Mouse (Mus musculus): Measurements from ENCODE around the gene Spata48. TPM values are rescaled to one million over a fixed set of nuclear protein-coding genes. Genes with fewer than 3 reads are reported as not detected.
A peak's percentile ranks its signal among the peaks of the same experiment; 100 is the strongest.

Spata48 gene
- total and polyA plus RNA-seq, 3 experiments, result 0.15 to 1.1 TPM; not detected in 1

GRCm38 (mm10) chr11:11545948-11546347 lies 84.1 kb downstream of the Spata48 start:
- Histone ChIP-seq H3K27ac (ENCODE audit: control insufficient read depth, low read depth, low read length) (no peak overlapping the region), H3K4me1 (ENCODE audit: control insufficient read depth in 1 of 2, insufficient read depth in 2 of 2, low read length in 2 of 2) (peaks cover 5 to 14% of the 10 kb centered on the region in 2 experiments), H3K9ac (ENCODE audit: control insufficient read depth, low read depth, low read length, poor library complexity, severe bottlenecking) (no peak overlapping the region), H3K27me3 (ENCODE audit: control insufficient read depth in 1 of 2, insufficient read depth in 2 of 2, low read length in 2 of 2) (no peaks in the 10 kb centered on the region), H3K9me3 (replicated peaks; ENCODE audit: insufficient read depth, low read length) (no peaks in the 10 kb centered on the region), H3K79me2 (ENCODE audit: control insufficient read depth, insufficient read depth, low read length, poor library complexity) (no peaks in the 10 kb centered on the region), H3K36me3 (ENCODE audit: control insufficient read depth in 1 of 2, insufficient read depth in 2 of 2, low read length in 2 of 2) (peaks cover 0 to 13% of the 10 kb centered on the region in 2 experiments; a peak in 2 of 4 replicates), H3K4me3 (ENCODE audit: control insufficient read depth in 1 of 2, insufficient read depth in 1 of 2, low read depth in 2 of 2, low read length in 2 of 2) (no peak overlapping the region)
- no peak for DNase-seq (ENCODE audit: low read depth, low spot score)
- TF ChIP-seq POLR2A (IDR thresholded peaks at IDR 0.05; ENCODE audit: control insufficient read depth in 1 of 2, insufficient read depth in 1 of 2, low read depth in 1 of 2, low read length in 2 of 2, poor library complexity in 1 of 2) (no peak), GATA1 (IDR thresholded peaks at IDR 0.05; ENCODE audit: low read depth, low read length) (0 out of 2 replicates have a peak, but pooled peaks have one; percentile 17), SIN3A (IDR thresholded peaks at IDR 0.05; ENCODE audit: low read length) (no peak)

DNA sequence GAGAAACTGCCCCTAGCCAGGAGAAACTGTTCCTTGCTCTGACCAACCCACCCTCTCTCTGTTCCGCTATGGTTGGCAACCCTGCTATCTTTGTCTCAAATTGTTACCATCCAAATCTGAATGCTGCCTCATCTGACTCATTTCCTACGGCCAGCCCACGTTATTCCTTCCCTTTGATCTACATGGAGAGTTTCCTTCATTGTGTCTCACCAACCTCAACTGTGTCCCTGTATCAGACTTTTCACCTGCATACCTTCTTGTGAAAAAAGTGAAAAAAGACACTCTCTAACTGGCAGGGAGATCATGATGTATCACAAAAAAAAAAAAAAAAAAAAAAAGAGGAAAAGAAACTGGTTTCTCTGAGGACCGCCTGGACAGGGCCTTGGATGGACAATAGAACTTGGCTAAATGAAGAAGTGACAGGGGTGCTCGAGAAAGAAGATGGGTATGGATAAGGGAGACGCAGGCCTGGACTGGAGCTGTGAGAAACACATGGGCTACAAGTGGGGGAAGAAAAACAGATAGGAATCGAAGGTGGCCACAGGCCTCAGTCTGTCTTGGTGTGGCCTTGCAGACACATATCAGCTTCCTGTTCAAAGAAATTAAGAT lies 85.1 kb downstream of the Spata48 start:
- Histone ChIP-seq H3K79me2 (ENCODE audit: control insufficient read depth, insufficient read depth, low read length, poor library complexity) (no peaks in the 10 kb centered on the region), H3K4me3 (ENCODE audit: control insufficient read depth in 1 of 2, insufficient read depth in 1 of 2, low read depth in 2 of 2, low read length in 2 of 2) (no peak overlapping the region), H3K27ac (ENCODE audit: control insufficient read depth, low read depth, low read length) (no peak overlapping the region), H3K9ac (ENCODE audit: control insufficient read depth, low read depth, low read length, poor library complexity, severe bottlenecking) (no peak overlapping the region), H3K9me3 (replicated peaks; ENCODE audit: insufficient read depth, low read length) (no peaks in the 10 kb centered on the region), H3K36me3 (ENCODE audit: control insufficient read depth in 1 of 2, insufficient read depth in 2 of 2, low read length in 2 of 2) (peaks cover 0 to 13% of the 10 kb centered on the region in 2 experiments; a peak in 2 of 4 replicates), H3K4me1 (ENCODE audit: control insufficient read depth in 1 of 2, insufficient read depth in 2 of 2, low read length in 2 of 2) (peaks cover 5 to 14% of the 10 kb centered on the region in 2 experiments), H3K27me3 (ENCODE audit: control insufficient read depth in 1 of 2, insufficient read depth in 2 of 2, low read length in 2 of 2) (no peaks in the 10 kb centered on the region)
- DNase-seq (ENCODE audit: low read depth, low spot score), result no peak
- TF ChIP-seq ETS1 (IDR thresholded peaks at IDR 0.05; ENCODE audit: low read depth, low read length) (no peak), KAT2A (conservative IDR thresholded peaks at IDR 0.05; ENCODE audit: low read depth, low read length) (no peak), GATA1 (IDR thresholded peaks at IDR 0.05; ENCODE audit: low read depth, low read length) (peak; percentile 29; the same call in 1 of the 2 replicates), USF2 (IDR thresholded peaks at IDR 0.05; ENCODE audit: borderline replicate concordance in 1 of 2, insufficient read depth in 1 of 2, low read depth in 1 of 2, low read length in 2 of 2) (no peak), E2F4 (IDR thresholded peaks at IDR 0.05; ENCODE audit: borderline replicate concordance, low read depth, low read length) (no peak), ZNF384 (IDR thresholded peaks at IDR 0.05; ENCODE audit: low read depth, low read length) (peak; percentile 54), USF1 (IDR thresholded peaks at IDR 0.05; ENCODE audit: low read depth, low read length) (no peak), JUND (IDR thresholded peaks at IDR 0.05; ENCODE audit: low read depth, low read length) (no peak)

GRCm38 (mm10) chr11:11547597-11548240 lies 85.8 kb downstream of the Spata48 start:
- H3K4me3 ChIP-seq (ENCODE audit: control insufficient read depth in 1 of 2, insufficient read depth in 1 of 2, low read depth in 2 of 2, low read length in 2 of 2), result no peak overlapping the region
- no peak overlapping the region for H3K9ac ChIP-seq (ENCODE audit: control insufficient read depth, low read depth, low read length, poor library complexity, severe bottlenecking)
- H3K27me3 ChIP-seq (ENCODE audit: control insufficient read depth in 1 of 2, insufficient read depth in 2 of 2, low read length in 2 of 2), result no peaks in the 10 kb centered on the region
- H3K36me3 ChIP-seq (ENCODE audit: control insufficient read depth in 1 of 2, insufficient read depth in 2 of 2, low read length in 2 of 2), result peaks cover 0 to 14% of the 10 kb centered on the region in 2 experiments; a peak in 2 of 4 replicates
- H3K27ac ChIP-seq (ENCODE audit: control insufficient read depth, low read depth, low read length), result no peak overlapping the region
- no peak for DNase-seq (ENCODE audit: low read depth, low spot score)
- H3K79me2 ChIP-seq (ENCODE audit: control insufficient read depth, insufficient read depth, low read length, poor library complexity), result no peaks in the 10 kb centered on the region
- peaks cover 5 to 14% of the 10 kb centered on the region in 2 experiments for H3K4me1 ChIP-seq (ENCODE audit: control insufficient read depth in 1 of 2, insufficient read depth in 2 of 2, low read length in 2 of 2)
- no peaks in the 10 kb centered on the region for H3K9me3 ChIP-seq (replicated peaks; ENCODE audit: insufficient read depth, low read length)
- TF ChIP-seq TCF12 (IDR thresholded peaks at IDR 0.05; ENCODE audit: low read depth, low read length) (no peak), MAX (IDR thresholded peaks at IDR 0.05; ENCODE audit: low read length) (no peak), TAL1 (IDR thresholded peaks at IDR 0.05; ENCODE audit: low read length) (no peak), POLR2AphosphoS5 (IDR thresholded peaks at IDR 0.05; ENCODE audit: borderline replicate concordance, low read depth, low read length) (no peak)
